Mouse (Mus musculus) spleen, adult 12 weeks (tissue): ENCODE measurements around the gene Zbtb16.

ENCODE experiments used
- DNase-seq: peaks from one replicate; pipeline ENCODE4 v3.0.0; 2022; ENCODE audit warnings: low spot score

Zbtb16 gene

GRCm38 (mm10) chr9:48707134-48707823, 128.7 kb downstream of the Zbtb16 start:
- DNase-seq, result no peak

GRCm38 (mm10) chr9:48701296-48701695, 134.7 kb downstream of the Zbtb16 start:
- no peak for DNase-seq

GRCm38 (mm10) chr9:48700871-48701270, 135.2 kb downstream of the Zbtb16 start:
- no peak for DNase-seq

GRCm38 (mm10) chr9:48697470-48697815, 138.6 kb downstream of the Zbtb16 start:
- no peak for DNase-seq

- no peak for DNase-seq
These were observed 139.1 kb downstream of the Zbtb16 start for GRCm38 (mm10) chr9:48696731-48697469.

DNA sequence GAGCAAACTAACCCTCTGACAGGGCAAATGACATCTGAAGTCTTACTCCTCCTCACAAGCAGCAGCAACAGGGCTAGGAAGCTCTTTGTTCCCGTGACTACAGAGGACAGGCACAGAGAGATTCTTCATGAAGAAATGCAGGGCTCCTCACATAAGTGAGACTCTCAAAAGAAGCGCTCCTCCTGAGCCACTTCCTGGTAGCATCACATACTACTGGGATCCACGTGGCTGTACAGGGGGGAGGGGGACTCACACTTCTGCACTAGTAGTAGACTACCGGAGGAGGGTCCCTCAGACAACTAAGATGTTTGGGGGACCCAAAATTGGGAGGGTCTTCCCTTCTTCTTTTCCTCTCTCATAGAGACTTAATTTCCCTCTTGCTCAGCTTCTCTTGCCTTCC, 139.7 kb downstream of the Zbtb16 start:
- no peak for DNase-seq

- DNase-seq, result no peak
These were observed 140.2 kb downstream of the Zbtb16 start for GRCm38 (mm10) chr9:48695796-48696195.

DNA sequence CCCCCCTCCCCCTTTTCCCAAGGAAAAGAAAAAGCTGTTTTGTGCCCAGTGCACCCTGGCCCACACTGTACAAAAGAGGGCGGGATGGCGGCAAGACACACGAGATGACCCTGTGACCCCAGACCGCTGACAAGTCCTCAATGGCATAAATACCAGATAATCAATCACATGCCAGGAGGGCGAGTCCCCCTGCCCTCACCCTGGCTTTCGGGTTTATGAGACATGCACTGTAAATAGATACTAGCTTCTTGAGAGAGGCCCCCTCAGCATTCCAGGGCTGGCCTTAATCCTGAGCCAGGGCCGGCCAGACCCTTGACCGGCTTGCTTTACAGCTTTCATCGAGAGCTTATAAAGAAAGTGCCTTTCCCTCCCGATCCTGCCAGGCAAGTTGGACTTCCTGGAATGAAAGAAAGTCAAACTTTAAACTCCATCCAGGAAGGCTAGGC, 141.4 kb downstream of the Zbtb16 start:
- DNase-seq, result no peak

DNA sequence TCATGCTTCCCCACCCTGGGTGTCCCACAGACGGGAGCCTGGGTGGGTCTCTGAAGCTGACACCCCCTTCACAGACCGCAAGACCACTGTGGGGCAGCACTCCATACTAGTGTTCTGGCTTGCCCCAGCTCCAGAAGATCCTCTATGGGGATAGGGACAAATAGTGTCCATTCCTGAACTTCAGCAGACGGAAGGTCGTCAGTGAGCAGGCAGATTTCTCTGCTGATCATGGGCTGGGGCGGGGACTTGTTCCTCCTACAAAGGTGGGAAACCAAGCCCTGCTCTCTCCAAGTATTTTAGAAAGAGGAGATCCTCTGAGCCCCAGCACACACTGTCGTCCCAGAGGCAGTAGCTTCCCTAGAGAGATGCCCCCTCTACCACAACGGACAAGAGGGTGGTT, 142.3 kb downstream of the Zbtb16 start:
- no peak for DNase-seq

DNA sequence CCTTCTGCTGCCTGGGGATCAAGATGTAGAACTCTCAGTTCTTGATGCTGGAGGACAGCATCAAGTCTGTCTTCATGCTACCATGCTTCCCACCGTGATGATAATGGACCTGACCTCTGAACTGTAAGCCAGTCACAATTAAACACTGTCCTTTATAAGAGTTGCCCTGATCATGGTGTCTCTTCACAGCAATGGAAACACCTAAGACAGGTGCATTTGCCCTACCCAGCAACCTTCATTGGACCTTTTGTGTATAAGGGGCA, 146.4 kb downstream of the Zbtb16 start:
- no peak for DNase-seq

- no peak for DNase-seq
These were observed 146.9 kb downstream of the Zbtb16 start for GRCm38 (mm10) chr9:48688859-48689717.

GRCm38 (mm10) chr9:48687891-48688290, 148.1 kb downstream of the Zbtb16 start:
- DNase-seq, result no peak

DNA sequence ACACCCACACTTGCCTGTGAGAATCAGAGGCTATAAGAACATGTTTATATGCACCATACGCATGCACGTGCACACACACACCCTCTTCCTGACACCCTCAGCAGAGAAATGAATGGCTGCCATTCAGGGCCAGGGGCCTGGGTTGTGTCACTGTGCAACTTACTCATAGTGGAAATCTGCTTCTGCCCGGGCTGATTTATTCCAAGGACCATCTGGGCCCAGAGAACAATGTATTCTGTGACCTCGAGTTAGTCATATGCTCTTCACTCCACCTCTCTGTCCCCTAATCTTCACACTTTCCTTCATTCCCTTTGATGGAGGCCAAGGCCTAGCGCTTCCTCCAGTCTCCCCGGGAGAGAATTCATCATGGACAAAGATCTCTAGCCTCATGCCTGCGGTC, 150.3 kb downstream of the Zbtb16 start:
- DNase-seq, result no peak

DNA sequence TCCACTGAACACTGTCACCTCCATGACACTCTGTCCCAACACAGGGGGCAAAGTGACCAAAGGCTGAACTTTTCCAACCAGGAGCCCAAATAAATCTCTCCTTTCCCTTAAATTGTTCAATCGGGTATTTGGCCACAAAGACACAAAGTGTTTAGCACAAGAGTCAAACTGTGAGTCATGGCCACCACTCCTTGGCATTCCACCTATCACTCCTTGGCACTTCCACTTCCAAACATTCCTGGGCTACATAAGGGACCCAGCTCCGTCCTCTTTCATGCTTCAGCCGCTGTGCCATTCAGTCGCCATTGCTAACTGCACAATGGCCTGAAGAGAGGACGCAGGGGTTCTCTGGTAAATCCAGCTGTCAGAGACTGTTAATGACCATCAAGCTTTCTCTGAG, 151.9 kb downstream of the Zbtb16 start:
- DNase-seq, result no peak

DNA sequence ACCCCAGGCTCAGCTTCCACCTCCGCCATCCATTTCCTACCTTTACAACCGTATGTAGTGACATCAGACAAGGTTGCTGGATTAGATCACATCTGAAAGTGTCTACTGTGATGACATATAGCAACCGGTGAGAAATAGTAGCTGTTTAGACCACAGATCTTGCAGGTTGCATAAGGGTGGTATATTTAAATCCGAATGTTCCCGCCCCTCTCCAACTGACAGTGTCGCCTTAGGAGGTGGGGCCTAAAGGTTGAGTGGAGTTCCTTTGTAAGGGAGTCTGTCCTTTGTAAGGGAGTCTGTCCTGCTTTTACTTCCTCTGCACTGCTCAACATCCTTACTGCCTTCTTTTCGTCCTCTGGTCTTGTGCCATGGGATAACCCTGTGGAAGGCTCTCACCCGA, 154.8 kb downstream of the Zbtb16 start:
- DNase-seq, result no peak

DNA sequence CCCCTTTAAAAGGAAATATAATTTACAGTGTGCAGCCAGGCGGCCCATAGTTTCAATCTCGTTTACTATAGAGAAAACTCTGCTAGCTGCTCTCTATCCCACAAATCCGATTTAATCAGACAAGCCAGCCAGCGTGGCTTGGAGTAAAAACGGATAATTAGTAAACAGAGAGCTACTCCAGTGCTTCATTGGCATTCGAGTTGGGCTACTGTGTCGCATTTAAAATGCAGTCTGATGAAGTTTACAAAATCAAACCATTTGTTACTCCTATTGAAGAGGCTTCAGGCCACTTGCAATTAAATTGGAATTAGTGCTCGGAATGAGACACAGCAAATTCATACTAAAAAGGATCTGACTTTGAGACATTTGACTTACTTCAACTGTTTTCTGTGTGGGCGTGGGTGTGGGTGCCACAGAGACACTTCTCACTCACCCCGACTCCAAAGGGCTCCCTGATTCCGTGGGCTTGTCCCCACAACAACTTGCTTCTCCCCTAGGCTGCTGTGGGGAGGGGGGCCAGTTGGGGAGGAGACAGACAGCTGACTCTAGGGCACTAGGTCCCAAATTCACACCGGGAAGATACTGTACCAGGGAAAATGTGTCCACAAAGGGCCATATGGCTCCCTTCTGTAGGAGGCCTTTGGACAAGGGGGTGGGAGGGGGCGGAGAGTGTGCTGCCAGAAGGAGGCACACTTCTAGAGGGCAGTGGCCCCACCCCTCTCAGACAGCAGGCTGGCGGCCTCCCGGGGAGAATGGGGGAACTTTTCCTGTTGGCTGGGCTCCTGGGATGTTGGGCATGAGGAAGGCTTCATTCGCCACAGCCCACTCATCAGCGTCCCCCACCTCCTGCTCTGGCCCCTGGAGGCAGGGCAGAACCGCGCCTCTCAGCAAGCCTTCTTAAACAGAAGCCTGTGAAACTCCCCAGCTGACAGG, 157.3 kb downstream of the Zbtb16 start:
- DNase-seq, result no peak

GRCm38 (mm10) chr9:48675151-48675790, 160.8 kb downstream of the Zbtb16 start:
- no peak for DNase-seq

DNA sequence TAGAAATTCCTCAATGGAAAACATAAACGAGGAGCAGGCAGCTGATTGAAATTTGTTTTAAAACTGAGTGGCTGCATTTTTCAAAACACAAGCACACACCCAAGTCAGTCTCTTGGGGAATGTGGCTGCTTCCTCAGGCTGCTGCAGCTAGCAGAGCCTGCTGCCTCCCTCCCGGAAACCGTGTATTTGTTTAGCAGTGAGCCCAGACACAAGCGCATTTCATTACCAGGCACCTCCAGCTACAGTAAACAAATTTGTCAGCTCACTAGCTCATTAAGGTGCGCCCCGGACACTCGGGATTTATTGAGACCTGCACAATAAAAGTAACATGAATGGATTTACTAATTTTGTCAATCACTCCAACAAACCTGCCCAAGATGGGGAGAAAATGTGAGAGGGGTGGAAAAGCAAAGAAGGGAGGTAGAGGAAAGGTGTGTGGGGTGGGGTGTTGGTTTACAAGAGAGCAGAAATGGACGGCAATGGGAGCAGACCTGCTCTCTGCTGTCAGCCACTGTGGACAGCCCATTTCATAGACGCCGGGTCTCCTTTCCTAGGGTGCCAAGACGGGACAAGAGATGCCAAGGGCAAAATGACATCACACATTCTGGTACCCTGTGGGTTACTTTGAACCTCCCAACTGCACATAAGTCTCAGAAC, 161.5 kb downstream of the Zbtb16 start:
- no peak for DNase-seq

GRCm38 (mm10) chr9:48673804-48674203, 162.2 kb downstream of the Zbtb16 start:
- no peak for DNase-seq

DNA sequence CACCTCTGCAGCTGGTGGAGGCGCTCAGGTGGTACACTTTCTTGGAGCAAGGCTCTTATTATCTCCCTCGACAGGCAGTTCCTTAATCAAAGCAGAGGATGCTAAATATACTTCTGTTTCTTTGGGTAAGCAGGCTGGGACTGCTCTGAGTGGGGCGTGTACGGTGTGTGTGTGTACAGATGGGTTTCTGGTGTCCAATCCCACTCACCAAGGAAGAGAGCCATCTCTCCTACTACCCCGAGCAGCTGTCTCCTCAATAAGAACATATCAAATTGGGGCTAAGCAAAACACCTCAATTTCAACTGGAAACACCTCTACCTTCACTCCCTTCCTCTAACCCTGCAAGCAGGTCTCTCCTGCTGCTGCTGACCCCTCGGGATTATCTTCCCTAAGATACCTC, 162.8 kb downstream of the Zbtb16 start:
- no peak for DNase-seq

GRCm38 (mm10) chr9:48671841-48672240, 164.2 kb downstream of the Zbtb16 start:
- DNase-seq, result no peak
